Comparison of ENCODE assay signal across 8 mouse cellular contexts in the genomic region with DNA sequence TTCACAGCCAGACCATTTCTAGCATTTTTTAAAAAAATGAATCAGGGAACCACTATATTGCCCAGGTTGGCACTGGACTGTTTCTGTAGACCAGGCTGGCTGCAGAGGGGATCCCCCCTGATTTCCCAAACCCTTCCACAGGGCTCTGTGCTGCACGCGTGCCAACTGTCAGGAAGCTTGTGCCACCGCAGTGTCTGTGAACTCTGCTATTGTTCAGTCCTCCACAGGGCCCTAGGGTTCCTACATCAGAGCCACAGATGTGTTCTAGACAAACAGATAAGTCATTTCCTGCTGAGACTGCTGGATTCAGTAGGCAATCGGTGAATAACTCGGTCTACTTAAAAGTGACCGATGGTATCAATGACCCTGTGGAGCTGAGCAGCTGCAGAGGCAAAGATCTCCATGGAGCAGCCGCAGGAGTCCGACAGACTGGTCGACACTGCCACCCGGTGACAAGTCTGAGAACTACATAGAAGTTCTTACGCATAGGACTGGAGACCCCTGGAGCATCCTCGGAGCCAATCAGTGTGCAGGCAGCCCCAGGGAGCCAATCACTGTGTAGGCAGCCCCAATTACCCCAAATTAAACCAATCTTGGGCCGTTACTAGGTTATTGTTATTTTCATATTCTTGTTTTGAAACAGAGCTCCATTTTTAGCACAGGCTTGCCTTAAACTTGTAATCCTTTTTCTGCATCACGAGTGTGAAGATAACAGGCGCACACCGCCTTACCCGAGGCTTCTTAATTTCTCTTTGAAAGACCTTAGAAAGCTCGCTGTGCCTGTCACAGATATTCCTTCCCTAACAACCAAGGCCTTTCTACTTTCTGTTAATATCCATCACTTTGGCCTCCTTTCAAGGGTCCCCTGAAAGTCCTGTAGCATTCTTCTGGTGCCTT. TPM values are rescaled to one million over a fixed set of nuclear protein-coding genes. Genes with fewer than 3 reads are reported as not detected.
A peak's percentile ranks its signal among the peaks of the same experiment; 100 is the strongest.
DNase-seq lines count a peak whose midpoint lies in the region; ATAC-seq and TF ChIP-seq lines count a peak whose summit lies in the region.

No protein-coding gene starts in this region.

- no peaks in the 10 kb centered on the region for H3K4me1 ChIP-seq in G1E (ENCODE audit: insufficient read depth, low read depth, low read length)
- H3K4me1 ChIP-seq in forebrain, postnatal 0 days (ENCODE audit: insufficient read depth), result peaks cover 3% of the 10 kb centered on the region; the same call in 1 of the 2 replicates
- peaks cover 3% of the 10 kb centered on the region; the same call in 1 of the 2 replicates for H3K4me1 ChIP-seq in lung, embryonic 15.5 days

- peaks cover 4% of the 10 kb centered on the region for H3K27me3 ChIP-seq in G1E (ENCODE audit: insufficient read depth, low read length)
- H3K27me3 ChIP-seq in forebrain, postnatal 0 days (ENCODE audit: insufficient read depth, low read length), result no peaks in the 10 kb centered on the region
- no peaks in the 10 kb centered on the region; the same call in 1 of the 2 replicates for H3K27me3 ChIP-seq in lung, embryonic 15.5 days

- no peaks in the 10 kb centered on the region for H3K9me3 ChIP-seq in G1E (replicated peaks)
- no peaks in the 10 kb centered on the region for H3K9me3 ChIP-seq in forebrain, postnatal 0 days (ENCODE audit: low read length)
- no peaks in the 10 kb centered on the region for H3K9me3 ChIP-seq in lung, embryonic 15.5 days

- DNase-seq in G1E (ENCODE audit: low spot score), result peak; percentile 45
- peak; percentile 83 for DNase-seq in cerebellum, adult 11-12 months
- peak; percentile 96 for DNase-seq in forebrain, postnatal 0 days
- DNase-seq in heart, postnatal 4 days, result peak; percentile 92
- DNase-seq in layer of hippocampus, adult 9-10 months (ENCODE audit: low spot score), result peak; percentile 96
- DNase-seq in ovary, postnatal 10 days (ENCODE audit: low spot score), result peak; percentile 61
- DNase-seq in thymus, postnatal 10 days (ENCODE audit: low spot score in 2 of 2), result peak; percentile 84 to 89

- 11% methylated on average over 18 of the region's 18 CpGs for WGBS in forebrain, postnatal 0 days
- WGBS in lung, embryonic 15.5 days, result 18% methylated on average over 18 of the region's 18 CpGs

- H3K4me3 ChIP-seq in G1E (ENCODE audit: low read depth, low read length), result no peak overlapping the region
- peak overlapping the region; percentile 29 for H3K4me3 ChIP-seq in forebrain, postnatal 0 days (ENCODE audit: low read depth, low read length)
- H3K4me3 ChIP-seq in lung, embryonic 15.5 days, result peak overlapping the region; percentile 8

- 0 out of 2 replicates have a peak, but pooled peaks have one; percentile 24 for TF ChIP-seq CTCF in G1E (IDR thresholded peaks at IDR 0.05; ENCODE audit: low read depth, low read length)
- TF ChIP-seq CTCF in forebrain, postnatal 0 days (IDR thresholded peaks at IDR 0.05; ENCODE audit: low read depth), result peak; percentile 94

- peak overlapping the region; percentile 48 for H3K4me2 ChIP-seq in forebrain, postnatal 0 days (ENCODE audit: low read depth)
- H3K4me2 ChIP-seq in lung, embryonic 15.5 days, result peak overlapping the region; percentile 37

- H3K36me3 ChIP-seq in G1E (replicated peaks), result no peaks in the 10 kb centered on the region
- no peaks in the 10 kb centered on the region for H3K36me3 ChIP-seq in forebrain, postnatal 0 days (ENCODE audit: insufficient read depth)
- H3K36me3 ChIP-seq in lung, embryonic 15.5 days, result no peaks in the 10 kb centered on the region

- 0 out of 2 replicates have a peak overlapping the region, but pooled peaks have one; percentile 19 for H3K9ac ChIP-seq in forebrain, postnatal 0 days
- no peak overlapping the region for H3K9ac ChIP-seq in lung, embryonic 15.5 days

- peak; percentile 63; the same call in 1 of the 2 replicates for ATAC-seq in G1E (ENCODE audit: extremely low read depth, insufficient number of reproducible peaks, low FRiP score, poor library complexity, severe bottlenecking)
- ATAC-seq in forebrain, postnatal 0 days, result peak; percentile 100
- peak; percentile 99 for ATAC-seq in lung, embryonic 15.5 days (ENCODE audit: borderline replicate concordance, extremely low read depth, low FRiP score, low TSS enrichment)

- no peak overlapping the region for H3K27ac ChIP-seq in forebrain, postnatal 0 days (ENCODE audit: low read depth, low read length)
- no peak overlapping the region for H3K27ac ChIP-seq in lung, embryonic 15.5 days

RNA-seq across cellular contexts. Expression of a gene that starts 18.1 kb away (rescaled TPM):
- total RNA-seq in G1E (2014; fragmentation: Nextera tagmentation) (not detected in 2 replicates), G1E (2017) (0.06 and 0.11 TPM in 2 replicates)
- not detected in 2 replicates for polyA plus RNA-seq in G1E (2012)
- total RNA-seq in forebrain, postnatal 0 days (2014; rRNA removed), result not detected in 2 replicates
- polyA plus RNA-seq in forebrain, postnatal 0 days (2015; fragmentation: Nextera tagmentation; extraction: Ambion mirVana), result 0.04 TPM in 1 of 2 replicates, not detected in the other
- total RNA-seq in heart, postnatal 4 days (2021), result under 1 TPM in 1 of 2 experiments, not detected in 1; 0.07 TPM
- polyA plus RNA-seq in lung, embryonic 15.5 days (2015; fragmentation: Nextera tagmentation; extraction: Ambion mirVana), result 2.2 and 2.7 TPM in 2 replicates

RNA-seq across cellular contexts. Expression of a gene that starts 27.6 kb away (rescaled TPM):
- total RNA-seq in G1E (2014; fragmentation: Nextera tagmentation) (5.1 and 6.5 TPM in 2 replicates), G1E (2017) (6.3 and 7.1 TPM in 2 replicates)
- polyA plus RNA-seq in G1E (2012), result 0.22 and 0.24 TPM in 2 replicates
- 7.4 and 8.2 TPM in 2 replicates for total RNA-seq in forebrain, postnatal 0 days (2014; rRNA removed)
- polyA plus RNA-seq in forebrain, postnatal 0 days (2015; fragmentation: Nextera tagmentation; extraction: Ambion mirVana), result 4.1 and 5.0 TPM in 2 replicates
- total RNA-seq in heart, postnatal 4 days (2021), result 1 to 10 TPM; 1.0 to 1.1 TPM
- polyA plus RNA-seq in lung, embryonic 15.5 days (2015; fragmentation: Nextera tagmentation; extraction: Ambion mirVana), result 4.4 TPM in 2 replicates

RNA-seq across cellular contexts. Expression of a gene that starts 27.7 kb away (rescaled TPM):
- 52.3 and 55.8 TPM in 2 replicates for total RNA-seq in G1E (2014; fragmentation: Nextera tagmentation)
- total RNA-seq in G1E (2017), result 82.4 and 95.1 TPM in 2 replicates
- 187 and 194 TPM in 2 replicates for polyA plus RNA-seq in G1E (2012)
- total RNA-seq in forebrain, postnatal 0 days (2014; rRNA removed), result 65.9 and 85.2 TPM in 2 replicates
- polyA plus RNA-seq in forebrain, postnatal 0 days (2015; fragmentation: Nextera tagmentation; extraction: Ambion mirVana), result 142 and 159 TPM in 2 replicates
- total RNA-seq in heart, postnatal 4 days (2021), result 100 to 1,000 TPM; 128 to 134 TPM
- 123 and 128 TPM in 2 replicates for polyA plus RNA-seq in lung, embryonic 15.5 days (2015; fragmentation: Nextera tagmentation; extraction: Ambion mirVana)

RNA-seq across cellular contexts. Expression of a gene that starts 37.4 kb away (rescaled TPM):
- not detected in 2 replicates for total RNA-seq in G1E (2014; fragmentation: Nextera tagmentation)
- 0.05 TPM in 1 of 2 replicates, not detected in the other for total RNA-seq in G1E (2017)
- 0.02 TPM in 1 of 2 replicates, not detected in the other for polyA plus RNA-seq in G1E (2012)
- total RNA-seq in forebrain, postnatal 0 days (2014; rRNA removed), result 27.8 and 31.2 TPM in 2 replicates
- 15.8 and 20.1 TPM in 2 replicates for polyA plus RNA-seq in forebrain, postnatal 0 days (2015; fragmentation: Nextera tagmentation; extraction: Ambion mirVana)
- 1 to 10 TPM; 1.3 TPM for total RNA-seq in heart, postnatal 4 days (2021)
- 2.5 and 3.1 TPM in 2 replicates for polyA plus RNA-seq in lung, embryonic 15.5 days (2015; fragmentation: Nextera tagmentation; extraction: Ambion mirVana)

Comparison
In these comparisons a context has a peak if more than half of its experiments do, and no peak if none do; other contexts are left out.
1. DNase-seq: peak in every context shown above with its lines; median percentile 96 in forebrain, postnatal 0 days; 96 in layer of hippocampus, adult 9-10 months; 92 in heart, postnatal 4 days; 86 in thymus, postnatal 10 days; 83 in cerebellum, adult 11-12 months; 61 in ovary, postnatal 10 days; 45 in G1E.